Mouse (Mus musculus) frontal cortex, postnatal 25 days (tissue): ENCODE results near the gene Vps50.
"Not testable (repeated sequence)": the region's sequence is repeated elsewhere in the genome, so short reads cannot be mapped to it uniquely, and the experiment has no call there.

ENCODE experiments used
- DNase-seq, 2 experiments: peaks; one replicate each; pipeline ENCODE4 v3.0.0; 2022; ENCODE audit warnings: low spot score in 2 of 2

Vps50 gene

DNA sequence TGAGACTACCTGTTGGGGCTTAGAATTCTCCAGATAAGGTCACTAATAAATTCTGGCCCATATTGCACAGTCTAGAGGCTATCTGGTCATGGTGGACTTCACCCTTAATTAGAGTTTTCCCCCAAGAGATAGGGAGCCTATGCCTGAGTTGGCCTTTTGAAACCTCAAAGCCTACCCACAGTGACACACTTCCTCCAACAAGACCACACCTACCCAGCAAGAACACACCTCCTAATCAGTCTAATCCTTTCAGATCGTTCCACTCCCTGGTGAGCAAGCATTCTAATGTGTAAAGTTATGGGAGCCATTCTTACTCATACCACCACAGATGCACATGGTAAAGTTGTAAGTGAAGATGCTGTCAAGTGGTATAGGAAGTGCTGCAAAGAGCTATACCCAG is 37.9 kb downstream of the Vps50 start:
- DNase-seq = no peak

DNA sequence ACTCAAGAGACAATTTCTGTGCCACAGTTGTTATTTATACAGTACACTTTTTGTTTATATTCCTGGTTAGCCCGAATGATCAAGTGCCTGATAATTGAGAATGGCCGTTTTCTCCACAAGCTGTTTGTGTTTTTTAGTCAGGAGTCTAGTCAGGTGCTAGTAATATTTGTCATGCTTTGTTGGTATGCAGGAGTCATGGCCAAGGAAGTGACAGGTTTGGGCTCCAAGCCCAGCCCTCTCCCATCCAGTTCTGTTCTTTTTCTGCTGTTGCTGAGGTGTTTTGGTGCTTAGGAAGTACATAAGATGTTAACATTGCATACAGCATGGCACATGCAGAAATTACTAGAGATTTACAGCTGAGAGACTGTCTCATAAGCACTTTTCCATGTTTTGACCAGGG is 41.3 kb downstream of the Vps50 start:
- DNase-seq = no peak

DNA sequence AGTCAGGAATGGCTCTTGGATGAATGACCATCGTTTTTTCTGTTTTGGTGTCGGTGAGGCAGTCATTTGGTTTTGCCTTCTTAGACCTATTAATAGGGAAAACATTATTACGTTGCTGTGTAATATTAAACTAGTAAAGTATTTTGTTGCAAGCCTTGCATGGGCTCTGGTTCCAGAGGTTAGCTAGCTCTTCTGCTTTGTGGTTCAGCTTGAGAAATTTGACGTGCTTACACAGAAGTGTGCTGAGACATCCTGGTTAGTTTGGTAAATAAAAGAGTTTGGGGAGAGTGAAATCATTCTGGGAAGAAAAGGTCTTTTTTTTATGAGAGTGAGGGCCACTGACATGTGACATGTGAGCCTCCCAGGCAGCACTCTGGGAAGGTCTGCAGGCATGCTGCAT is 45.7 kb downstream of the Vps50 start:
- no peak for DNase-seq

GRCm38 (mm10) chr6:3544970-3545369 is 46.8 kb downstream of the Vps50 start:
- DNase-seq = no peak

GRCm38 (mm10) chr6:3548959-3549358 is 50.8 kb downstream of the Vps50 start:
- no peak for DNase-seq

GRCm38 (mm10) chr6:3549992-3550391 is 51.8 kb downstream of the Vps50 start:
- DNase-seq = no peak

DNA sequence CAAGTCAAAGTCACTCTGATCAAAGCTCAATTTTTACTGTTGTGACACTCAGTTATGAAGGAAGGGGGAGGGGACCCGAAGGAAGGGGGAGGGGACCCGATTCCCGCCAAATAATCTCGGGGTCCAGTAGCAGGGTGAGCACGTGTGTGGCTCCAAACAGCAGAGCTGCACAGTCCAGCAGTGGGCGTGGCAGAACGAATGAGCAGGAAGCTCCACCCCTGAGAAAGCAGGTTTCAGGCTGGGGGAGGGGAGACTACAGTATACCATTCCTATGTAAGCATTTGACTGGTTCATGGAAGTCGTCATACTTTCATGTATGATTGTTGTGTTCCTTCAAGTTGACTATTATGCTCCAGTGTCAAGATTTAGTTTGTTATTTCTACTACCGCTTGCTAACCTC is 54.5 kb downstream of the Vps50 start:
- DNase-seq = not testable (repeated sequence)

GRCm38 (mm10) chr6:3557177-3557576 is 59.0 kb downstream of the Vps50 start:
- DNase-seq = no peak

GRCm38 (mm10) chr6:3560009-3560408 is 61.8 kb downstream of the Vps50 start:
- no peak for DNase-seq

GRCm38 (mm10) chr6:3562301-3562700 is 64.1 kb downstream of the Vps50 start:
- DNase-seq = no peak

DNA sequence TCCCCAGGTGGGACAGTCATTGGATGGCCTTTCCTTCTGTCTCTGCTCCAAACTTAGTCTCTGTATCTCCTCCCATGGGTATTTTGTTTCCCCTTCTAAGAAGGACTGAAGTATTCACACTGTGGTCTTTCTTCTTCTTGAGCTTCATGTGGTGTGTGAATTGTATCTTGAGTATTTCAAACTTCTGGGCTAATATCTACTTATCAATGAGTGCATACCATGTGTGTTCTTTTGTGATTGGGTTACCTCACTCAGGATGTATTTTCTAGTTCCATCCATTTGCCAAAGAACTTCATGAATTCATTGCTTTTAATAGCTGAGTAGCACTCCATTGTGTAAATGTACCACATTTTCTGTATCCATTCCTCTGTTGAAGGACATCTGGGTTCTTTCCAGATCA is 65.9 kb downstream of the Vps50 start:
- not testable (repeated sequence) for DNase-seq

DNA sequence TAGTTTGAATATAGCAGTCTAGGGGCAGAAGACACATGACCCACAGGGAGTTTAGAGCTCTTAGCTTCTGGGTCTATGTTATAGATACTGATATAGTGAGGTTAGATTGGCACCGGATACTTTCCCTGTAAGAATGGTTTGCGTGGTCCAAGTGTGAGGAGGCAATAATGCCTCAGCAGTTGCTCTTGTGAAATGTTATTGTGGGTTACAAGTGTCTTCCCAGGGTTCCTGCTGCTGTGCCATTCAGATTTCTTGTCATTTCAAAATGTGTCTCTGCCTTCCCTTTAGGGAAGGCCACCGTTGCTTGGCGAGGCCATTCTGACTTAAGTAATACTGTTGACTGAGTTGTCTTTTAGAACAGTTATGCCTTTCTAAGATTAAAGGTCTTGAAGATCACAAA is 66.8 kb downstream of the Vps50 start:
- DNase-seq = no peak

GRCm38 (mm10) chr6:3565667-3566066 is 67.5 kb downstream of the Vps50 start:
- no peak for DNase-seq

DNA sequence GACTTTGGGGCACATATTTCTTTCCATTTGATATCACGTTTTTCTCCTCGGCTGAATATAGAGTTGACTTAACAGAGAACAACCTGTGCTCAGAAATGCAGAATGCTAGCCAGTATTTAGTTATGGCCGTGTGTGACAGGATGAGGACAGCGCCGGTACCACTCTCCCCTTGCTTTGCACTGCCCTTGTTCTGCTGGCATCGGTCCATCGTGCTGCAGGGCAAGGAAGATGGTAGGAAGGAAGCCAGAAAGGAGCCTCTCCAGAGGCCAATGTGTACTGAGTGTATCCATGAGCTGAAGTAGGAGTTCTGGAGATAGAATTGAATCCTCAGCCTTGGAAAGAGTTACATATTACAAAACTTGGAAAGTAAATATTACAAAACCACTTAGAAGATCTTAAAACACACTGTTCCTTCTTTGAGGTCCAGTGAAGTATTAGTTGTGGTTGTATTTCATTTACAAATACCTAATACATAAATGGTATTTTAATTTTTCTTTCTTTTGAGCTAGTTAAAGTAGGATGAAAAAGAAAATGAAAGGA is 69.0 kb downstream of the Vps50 start:
- DNase-seq = no peak

- no peak for DNase-seq
Observed at GRCm38 (mm10) chr6:3572221-3572815, 74.1 kb downstream of the Vps50 start.

DNA sequence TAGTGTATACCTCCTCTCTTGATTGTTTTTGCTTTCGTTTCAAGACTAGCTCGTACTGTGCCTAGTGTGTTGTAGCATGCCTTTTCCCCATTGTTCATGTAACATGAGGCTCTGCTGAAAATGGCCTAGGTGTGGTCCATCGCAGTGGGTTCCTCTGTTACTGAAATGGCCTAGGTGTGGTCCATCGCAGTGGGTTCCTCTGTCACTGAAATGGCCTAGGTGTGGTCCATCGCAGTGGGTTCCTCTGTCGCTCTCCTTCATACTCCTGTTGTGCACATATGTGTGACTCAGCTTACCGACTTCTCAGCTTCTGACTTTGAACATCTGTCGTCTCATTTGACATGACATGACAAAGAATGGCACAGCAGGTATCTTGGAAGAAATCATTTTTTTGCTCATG is 75.6 kb downstream of the Vps50 start:
- no peak for DNase-seq

DNA sequence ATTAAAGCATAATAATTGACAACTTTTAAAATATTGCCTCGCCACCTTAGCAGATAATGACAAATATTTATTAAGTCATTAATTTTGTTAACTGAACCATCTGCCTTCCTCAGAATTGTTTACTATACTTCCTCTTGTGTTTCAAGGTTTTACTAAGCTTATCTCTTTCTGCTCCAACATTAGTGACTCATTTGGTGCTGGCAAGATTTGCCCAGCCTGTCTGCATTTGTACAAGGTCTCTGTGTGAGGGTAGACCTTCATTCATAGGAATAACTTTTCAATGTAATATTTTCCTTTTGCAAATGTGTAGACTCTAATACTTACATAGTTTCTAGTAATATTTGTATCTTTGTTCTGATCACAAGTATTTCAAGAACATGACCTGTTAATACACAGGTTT is 87.2 kb downstream of the Vps50 start:
- no peak for DNase-seq

GRCm38 (mm10) chr6:3590289-3590904 is 92.2 kb downstream of the Vps50 start:
- DNase-seq = no peak

DNA sequence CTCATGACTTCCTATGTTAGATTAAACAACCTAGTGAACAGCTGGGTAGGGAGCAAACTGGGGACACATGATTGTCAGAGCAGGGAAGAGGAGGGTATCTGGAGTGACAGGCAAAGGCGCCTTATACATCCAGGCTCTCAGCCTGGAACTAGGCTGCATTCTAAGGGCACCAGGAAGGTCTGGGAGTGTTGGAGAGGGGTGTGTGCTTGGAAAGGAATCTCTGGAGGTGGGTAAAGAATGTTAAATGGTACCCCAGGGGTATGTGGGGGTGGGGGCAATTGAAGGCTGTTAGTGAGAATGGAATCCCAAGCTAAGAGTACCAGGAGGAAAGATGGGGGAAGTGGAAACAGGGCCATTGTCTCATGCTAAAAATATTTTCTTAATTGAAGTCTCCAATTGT is 96.1 kb downstream of the Vps50 start:
- no peak for DNase-seq

- no peak for DNase-seq
Observed at GRCm38 (mm10) chr6:3612827-3613226, 114.6 kb downstream of the Vps50 start.

GRCm38 (mm10) chr6:3620428-3621387 is 122.5 kb downstream of the Vps50 start:
- DNase-seq = peak in 1 of 2 experiments; percentile 19
